Mouse (Mus musculus): ENCODE results near the gene Slc25a25. TPM values are rescaled to one million over a fixed set of nuclear protein-coding genes. Genes with fewer than 3 reads are reported as not detected.
A peak's percentile ranks its signal among the peaks of the same experiment; 100 is the strongest.

The Slc25a25 gene
- polyA plus RNA-seq, 1 experiment from 2014 or later: 15.0 TPM

DNA sequence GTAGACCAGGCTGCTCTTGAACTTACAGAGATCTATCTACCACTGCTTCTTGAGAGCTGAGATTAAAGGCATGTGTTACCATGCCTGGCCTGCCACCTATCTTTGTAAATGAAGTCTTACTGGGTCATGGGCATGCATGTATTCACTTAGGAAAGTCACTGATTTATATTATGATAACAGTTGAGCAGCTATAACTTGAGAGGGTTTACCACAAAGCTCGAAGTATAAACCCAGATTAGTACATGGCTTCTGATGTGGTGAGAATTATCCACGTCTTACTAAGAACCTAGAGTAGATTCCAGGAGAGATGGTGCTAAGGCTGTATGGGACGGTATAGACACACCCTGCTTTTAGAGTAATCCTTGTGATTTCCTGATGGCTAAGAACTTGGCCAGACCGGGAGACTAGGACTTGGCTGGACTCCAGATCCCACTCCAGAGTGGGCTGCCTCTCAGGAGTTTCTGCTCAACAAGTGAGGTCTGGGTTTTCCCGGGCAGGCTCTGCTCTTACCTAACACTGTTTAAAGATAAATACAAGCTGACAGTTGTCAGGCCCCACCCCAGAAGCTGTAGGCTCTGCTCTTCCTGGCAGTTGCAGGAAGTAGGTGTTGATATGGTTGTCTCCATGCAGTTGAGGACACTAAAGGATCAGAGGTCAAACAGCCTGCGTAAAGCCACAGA, 13.1 kb upstream of the Slc25a25 start:
- Histone ChIP-seq H3K4me2 (ENCODE audit: low read length) (no peak overlapping the region), H3K9me3 (replicated peaks; ENCODE audit: low read length) (no peaks in the 10 kb centered on the region), H3K9ac (ENCODE audit: low read depth, low read length) (no peak overlapping the region), H3K27ac (no peak overlapping the region), H3K27me3 (ENCODE audit: insufficient read depth, low read length) (no peaks in the 10 kb centered on the region), H3K4me3 (replicated peaks; ENCODE audit: low read depth, low read length) (no peak overlapping the region), H3K36me3 (ENCODE audit: insufficient read depth, low read length) (no peaks in the 10 kb centered on the region), H3K4me1 (replicated peaks; ENCODE audit: insufficient read depth, low read length) (no peaks in the 10 kb centered on the region)
- DNase-seq (ENCODE audit: low spot score): peak; percentile 49
- 48% methylated on average over 6 of the region's 6 CpGs for WGBS
- TF ChIP-seq CTCF (IDR thresholded peaks at IDR 0.05; ENCODE audit: low read depth): no peak; the same call in 1 of the 2 replicates
- no peak for ATAC-seq (replicated peaks; ENCODE audit: low FRiP score, low read depth)

DNA sequence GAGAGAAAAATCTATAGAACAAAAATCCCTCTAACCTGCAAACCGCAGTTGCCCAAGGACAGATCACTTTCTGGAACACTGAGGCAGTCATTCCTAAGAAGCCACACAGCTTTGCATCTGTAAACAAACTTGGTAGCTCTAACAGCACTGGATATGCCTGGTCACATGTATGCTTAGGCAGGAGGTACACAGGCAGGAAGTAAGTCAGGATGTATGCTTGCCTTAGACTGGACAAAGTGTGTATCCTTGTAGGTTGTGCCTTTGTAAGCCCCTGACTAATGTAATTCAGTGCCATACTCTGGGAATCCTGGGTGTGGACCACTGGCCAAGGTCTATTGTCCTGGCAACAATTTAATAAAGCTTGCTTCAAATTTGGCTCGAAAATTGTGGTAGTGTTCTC, 12.5 kb upstream of the Slc25a25 start:
- no peaks in the 10 kb centered on the region for H3K36me3 ChIP-seq (ENCODE audit: insufficient read depth, low read length)
- no peaks in the 10 kb centered on the region for H3K9me3 ChIP-seq (replicated peaks; ENCODE audit: low read length)
- ATAC-seq (replicated peaks; ENCODE audit: low FRiP score, low read depth) (no peak), DNase-seq (ENCODE audit: low spot score) (no peak)
- no peak overlapping the region for H3K9ac ChIP-seq (ENCODE audit: low read depth, low read length)
- no peaks in the 10 kb centered on the region for H3K4me1 ChIP-seq (replicated peaks; ENCODE audit: insufficient read depth, low read length)
- TF ChIP-seq CTCF (IDR thresholded peaks at IDR 0.05; ENCODE audit: low read depth): no peak
- no peak overlapping the region for H3K4me2 ChIP-seq (ENCODE audit: low read length)
- no peaks in the 10 kb centered on the region for H3K27me3 ChIP-seq (ENCODE audit: insufficient read depth, low read length)
- no peak overlapping the region for H3K27ac ChIP-seq
- WGBS: 72% methylated on average over 2 of the region's 2 CpGs
- H3K4me3 ChIP-seq (replicated peaks; ENCODE audit: low read depth, low read length): no peak overlapping the region

DNA sequence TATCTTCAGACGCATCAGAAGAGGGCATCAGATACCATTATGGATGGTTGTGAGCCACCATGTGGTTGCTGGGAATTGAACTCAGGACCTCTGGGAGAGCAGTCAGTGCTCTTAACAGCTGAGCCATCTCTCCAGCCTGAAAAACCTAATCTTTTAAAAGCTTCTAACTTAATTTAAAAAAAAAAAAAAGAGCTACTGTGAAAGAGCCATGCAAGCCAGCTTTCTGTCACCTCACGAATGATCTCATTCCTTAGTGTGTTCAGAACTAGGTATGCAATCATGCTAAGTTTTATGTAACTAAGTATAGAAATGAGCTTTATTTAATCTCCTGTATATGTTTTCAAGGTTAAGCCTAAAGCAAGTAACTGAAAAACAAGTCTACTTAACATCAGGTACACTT, 8.4 kb upstream of the Slc25a25 start:
- H3K4me1 ChIP-seq (replicated peaks; ENCODE audit: insufficient read depth, low read length): no peaks in the 10 kb centered on the region
- no peak overlapping the region for H3K9ac ChIP-seq (ENCODE audit: low read depth, low read length)
- no peaks in the 10 kb centered on the region for H3K27me3 ChIP-seq (ENCODE audit: insufficient read depth, low read length)
- no peak overlapping the region for H3K4me2 ChIP-seq (ENCODE audit: low read length)
- no peak overlapping the region for H3K4me3 ChIP-seq (replicated peaks; ENCODE audit: low read depth, low read length)
- DNase-seq (ENCODE audit: low spot score): no peak
- H3K9me3 ChIP-seq (replicated peaks; ENCODE audit: low read length): no peaks in the 10 kb centered on the region
- no peak overlapping the region for H3K27ac ChIP-seq
- WGBS: 92% methylated on average over 2 of the region's 2 CpGs
- no peak for ATAC-seq (replicated peaks; ENCODE audit: low FRiP score, low read depth)
- H3K36me3 ChIP-seq (ENCODE audit: insufficient read depth, low read length): 0 out of 2 replicates have a peak, but pooled peaks cover 3% of the 10 kb centered on the region
- no peak for TF ChIP-seq CTCF (IDR thresholded peaks at IDR 0.05; ENCODE audit: low read depth)

DNA sequence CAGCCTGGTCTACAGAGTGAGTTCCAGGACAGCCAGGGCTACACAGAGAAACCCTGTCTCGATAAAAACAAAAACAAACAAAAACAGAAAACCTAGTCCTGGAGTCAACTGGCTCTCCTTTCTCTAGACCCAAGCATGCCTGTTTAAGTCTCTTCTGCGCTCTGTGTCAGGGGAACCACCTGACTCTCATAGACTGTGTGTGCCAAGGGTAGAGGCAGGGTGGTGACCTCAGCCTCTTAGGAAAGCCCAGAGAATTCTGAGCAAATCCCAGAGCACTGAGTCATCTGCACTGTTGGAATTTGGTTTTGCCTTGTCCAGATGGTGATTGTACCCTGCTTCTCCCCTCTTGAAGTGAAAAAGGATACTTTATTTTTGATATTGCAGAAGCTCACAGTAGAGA, 7.1 kb upstream of the Slc25a25 start:
- Histone ChIP-seq H3K4me3 (replicated peaks; ENCODE audit: low read depth, low read length) (no peak overlapping the region), H3K4me1 (replicated peaks; ENCODE audit: insufficient read depth, low read length) (peaks cover under 1% of the 10 kb centered on the region; the same call in 1 of the 2 replicates), H3K36me3 (ENCODE audit: insufficient read depth, low read length) (0 out of 2 replicates have a peak, but pooled peaks cover 3% of the 10 kb centered on the region), H3K4me2 (ENCODE audit: low read length) (no peak overlapping the region), H3K27ac (no peak overlapping the region), H3K27me3 (ENCODE audit: insufficient read depth, low read length) (no peaks in the 10 kb centered on the region), H3K9me3 (replicated peaks; ENCODE audit: low read length) (no peaks in the 10 kb centered on the region), H3K9ac (ENCODE audit: low read depth, low read length) (no peak overlapping the region)
- 74% methylated on average over 2 of the region's 2 CpGs for WGBS
- peak; percentile 54; the same call in 1 of the 2 replicates for ATAC-seq (replicated peaks; ENCODE audit: low FRiP score, low read depth)
- no peak for DNase-seq (ENCODE audit: low spot score)
- no peak for TF ChIP-seq CTCF (IDR thresholded peaks at IDR 0.05; ENCODE audit: low read depth)

DNA sequence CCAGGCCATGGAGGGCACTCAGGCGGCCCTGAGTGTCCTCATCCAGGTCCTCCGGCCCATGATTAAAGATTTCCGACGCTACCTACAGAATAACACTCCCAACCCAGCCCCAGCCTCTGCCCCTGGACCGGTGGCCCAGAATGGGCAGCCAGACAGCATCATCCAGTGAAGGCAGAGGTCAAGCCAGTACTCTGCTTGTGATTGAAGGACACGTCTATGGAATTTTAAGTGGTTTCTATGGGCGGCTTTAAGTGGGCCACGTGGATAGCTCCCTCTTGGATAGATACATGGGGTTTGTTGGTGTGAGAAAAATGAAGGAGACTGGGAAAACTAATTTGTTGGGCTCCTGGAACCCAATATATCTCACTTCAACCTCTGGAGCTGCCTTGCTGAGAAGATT, 3.9 kb upstream of the Slc25a25 start:
- no peak for DNase-seq (ENCODE audit: low spot score)
- no peak for ATAC-seq (replicated peaks; ENCODE audit: low FRiP score, low read depth)
- no peak for TF ChIP-seq CTCF (IDR thresholded peaks at IDR 0.05; ENCODE audit: low read depth)
- Histone ChIP-seq H3K4me1 (replicated peaks; ENCODE audit: insufficient read depth, low read length) (peaks cover 12% of the 10 kb centered on the region), H3K9me3 (replicated peaks; ENCODE audit: low read length) (no peaks in the 10 kb centered on the region), H3K27ac (no peak overlapping the region), H3K27me3 (ENCODE audit: insufficient read depth, low read length) (no peaks in the 10 kb centered on the region), H3K4me2 (ENCODE audit: low read length) (no peak overlapping the region), H3K9ac (ENCODE audit: low read depth, low read length) (no peak overlapping the region), H3K36me3 (ENCODE audit: insufficient read depth, low read length) (0 out of 2 replicates have a peak, but pooled peaks cover 3% of the 10 kb centered on the region), H3K4me3 (replicated peaks; ENCODE audit: low read depth, low read length) (no peak overlapping the region)
- 89% methylated on average over 8 of the region's 8 CpGs for WGBS

DNA sequence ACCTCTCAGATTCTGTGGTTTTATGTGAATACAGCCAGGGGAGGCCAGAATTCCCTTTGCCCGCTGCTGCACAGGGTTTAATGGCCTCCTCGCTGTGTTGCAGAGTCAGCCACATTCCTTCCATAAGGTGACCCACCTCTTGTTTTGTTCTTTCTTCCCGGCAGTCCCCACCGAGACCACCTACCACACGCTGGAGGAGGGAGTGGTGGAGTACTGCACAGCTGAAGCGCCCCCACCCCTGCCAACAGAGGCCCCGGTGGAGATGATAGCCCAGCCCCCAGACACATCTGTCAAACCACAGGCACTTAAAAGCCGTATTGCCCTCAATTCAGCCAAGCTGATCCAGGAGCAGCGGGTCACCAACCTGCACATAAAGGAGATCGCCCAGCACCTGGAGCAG, 3.4 kb upstream of the Slc25a25 start:
- Histone ChIP-seq H3K9ac (ENCODE audit: low read depth, low read length) (no peak overlapping the region), H3K9me3 (replicated peaks; ENCODE audit: low read length) (no peaks in the 10 kb centered on the region), H3K4me1 (replicated peaks; ENCODE audit: insufficient read depth, low read length) (peaks cover 12% of the 10 kb centered on the region), H3K27ac (no peak overlapping the region), H3K36me3 (ENCODE audit: insufficient read depth, low read length) (0 out of 2 replicates have a peak, but pooled peaks cover 3% of the 10 kb centered on the region), H3K4me3 (replicated peaks; ENCODE audit: low read depth, low read length) (no peak overlapping the region), H3K27me3 (ENCODE audit: insufficient read depth, low read length) (no peaks in the 10 kb centered on the region), H3K4me2 (ENCODE audit: low read length) (no peak overlapping the region)
- DNase-seq (ENCODE audit: low spot score): no peak
- 56% methylated on average over 10 of the region's 10 CpGs for WGBS
- no peak for TF ChIP-seq CTCF (IDR thresholded peaks at IDR 0.05; ENCODE audit: low read depth)
- ATAC-seq (replicated peaks; ENCODE audit: low FRiP score, low read depth): no peak
